Mouse (Mus musculus) monocyte, adult 2 months (primary cell): ENCODE measurements around the gene Fam3c.

Experiments used
- DNase-seq, 2 experiments: peaks; one replicate each; pipeline ENCODE4 v3.0.0; 2022; ENCODE audit warnings: low spot score in 2 of 2, low read depth in 1 of 2

The Fam3c gene

GRCm38 (mm10) chr6:22354031-22354430, 2.0 kb downstream of the Fam3c start:
- no peak for DNase-seq

- no peak for DNase-seq
Measured at GRCm38 (mm10) chr6:22351551-22351950, 4.5 kb downstream of the Fam3c start.

- no peak for DNase-seq
Measured at GRCm38 (mm10) chr6:22350239-22350571, 5.8 kb downstream of the Fam3c start.

- no peak for DNase-seq
Measured at GRCm38 (mm10) chr6:22349531-22350238, 6.4 kb downstream of the Fam3c start.

- DNase-seq, result no peak
Measured at GRCm38 (mm10) chr6:22348975-22349374, 7.1 kb downstream of the Fam3c start.

GRCm38 (mm10) chr6:22348130-22348529, 7.9 kb downstream of the Fam3c start:
- DNase-seq, result no peak

- no peak for DNase-seq
Measured at GRCm38 (mm10) chr6:22347132-22347902, 8.7 kb downstream of the Fam3c start.

- DNase-seq, result no peak
Measured at GRCm38 (mm10) chr6:22344443-22344842, 11.6 kb downstream of the Fam3c start.

- no peak for DNase-seq
Measured at GRCm38 (mm10) chr6:22343706-22344105, 12.3 kb downstream of the Fam3c start.

GRCm38 (mm10) chr6:22343292-22343691, 12.8 kb downstream of the Fam3c start:
- DNase-seq, result no peak

- no peak for DNase-seq
Measured at GRCm38 (mm10) chr6:22340779-22341178, 15.3 kb downstream of the Fam3c start.

GRCm38 (mm10) chr6:22339763-22340542, 16.1 kb downstream of the Fam3c start:
- no peak for DNase-seq

- no peak for DNase-seq
Measured at GRCm38 (mm10) chr6:22332548-22332947, 23.5 kb downstream of the Fam3c start.

- no peak for DNase-seq
Measured at GRCm38 (mm10) chr6:22330169-22330960, 25.7 kb downstream of the Fam3c start.

GRCm38 (mm10) chr6:22327931-22328330, 28.1 kb downstream of the Fam3c start:
- no peak for DNase-seq

GRCm38 (mm10) chr6:22327091-22327490, 29.0 kb downstream of the Fam3c start:
- no peak for DNase-seq

GRCm38 (mm10) chr6:22326289-22326688, 29.8 kb downstream of the Fam3c start:
- no peak for DNase-seq

GRCm38 (mm10) chr6:22325364-22326072, 30.5 kb downstream of the Fam3c start:
- peak; percentile 18 to 43 for DNase-seq

GRCm38 (mm10) chr6:22298059-22298458, 58.0 kb downstream of the Fam3c start:
- DNase-seq, result no peak

GRCm38 (mm10) chr6:22297028-22297427, 59.0 kb downstream of the Fam3c start:
- DNase-seq, result no peak
